Mouse (Mus musculus) T-helper 2 cell (primary cell): ENCODE data around the gene Tfec.

Source experiments
- in situ Hi-C: fragments of 300-600 bp; cut with MboI, MseI; formaldehyde crosslinking; loops from one replicate; pipeline ENCODE4 v1.15.1; 2025; ENCODE audit warnings: high pct_unique_total_duplicates

The Tfec gene

GRCm38 (mm10) chr6:16898251-16898862, at the start of gene Tfec:
TSS of gene Tfec (minus strand) at chr6:16898441.
- in situ Hi-C loops: no loop called here

GRCm38 (mm10) chr6:16947837-16948236, 49.6 kb upstream of the Tfec start:
- in situ Hi-C loops: no loop called here

GRCm38 (mm10) chr6:16943513-16943912, 45.3 kb upstream of the Tfec start:
- in situ Hi-C loops: no loop called here

GRCm38 (mm10) chr6:16942433-16942832, 44.2 kb upstream of the Tfec start:
- in situ Hi-C loops: no loop called here

GRCm38 (mm10) chr6:16931059-16931458, 32.8 kb upstream of the Tfec start:
- in situ Hi-C loops: no loop called here

GRCm38 (mm10) chr6:16920111-16920656, 21.9 kb upstream of the Tfec start:
- in situ Hi-C loops: no loop called here

GRCm38 (mm10) chr6:16891819-16892218, 6.4 kb downstream of the Tfec start:
- in situ Hi-C loops: no loop called here

- in situ Hi-C loops: no loop called here
These were observed 14.5 kb downstream of the Tfec start for GRCm38 (mm10) chr6:16883537-16884307.

- in situ Hi-C loops: no loop called here
These were observed 24.2 kb downstream of the Tfec start for GRCm38 (mm10) chr6:16874021-16874542.

- in situ Hi-C loops: no loop called here
These were observed 28.2 kb downstream of the Tfec start for GRCm38 (mm10) chr6:16870067-16870466.

- in situ Hi-C loops: no loop called here
These were observed 29.9 kb downstream of the Tfec start for GRCm38 (mm10) chr6:16868314-16868713.

GRCm38 (mm10) chr6:16862753-16863508, 35.3 kb downstream of the Tfec start:
- in situ Hi-C loops: no loop called here

- in situ Hi-C loops: no loop called here
These were observed 36.2 kb downstream of the Tfec start for GRCm38 (mm10) chr6:16862050-16862449.

- in situ Hi-C loops: no loop called here
These were observed 42.2 kb downstream of the Tfec start for GRCm38 (mm10) chr6:16855879-16856545.

- in situ Hi-C loops: no loop called here
These were observed 43.3 kb downstream of the Tfec start for GRCm38 (mm10) chr6:16854977-16855376.

- in situ Hi-C loops: no loop called here
These were observed 51.7 kb downstream of the Tfec start for GRCm38 (mm10) chr6:16846521-16846920.

GRCm38 (mm10) chr6:16835631-16836030, 62.6 kb downstream of the Tfec start:
- in situ Hi-C loops: no loop called here

GRCm38 (mm10) chr6:16828304-16828703, 69.9 kb downstream of the Tfec start:
- in situ Hi-C loops: no loop called here

- in situ Hi-C loops: no loop called here
These were observed 76.3 kb downstream of the Tfec start for GRCm38 (mm10) chr6:16821985-16822384.

GRCm38 (mm10) chr6:16806302-16806701, 91.9 kb downstream of the Tfec start:
- in situ Hi-C loops: no loop called here

GRCm38 (mm10) chr6:16797669-16798068, 100.6 kb downstream of the Tfec start:
- in situ Hi-C loops: loop anchor here (10.0 kb wide), 1 partner anchor 1067 kb away; no protein-coding TSS in a partner anchor
